Mouse (Mus musculus) hindbrain, embryonic 14.5 days (tissue): ENCODE data around the gene Gm609. TPM values are rescaled to one million over a fixed set of nuclear protein-coding genes. Genes with fewer than 3 reads are reported as not detected.

ENCODE experiments used
- ATAC-seq: fragments of 200-750 bp; cut with Nextera tagmentation; 2 replicates; pipeline ENCODE4 v1.8.0; 2017; ENCODE audit warnings: moderate number of reproducible peaks, mild to moderate bottlenecking, moderate TSS enrichment, moderate library complexity; ENCODE audit not compliant: low FRiP score
- DNase-seq: peaks from one replicate; pipeline ENCODE4 v3.0.0-alpha.2; 2015; ENCODE audit warnings: low spot score
- H3K27ac ChIP-seq: fragments of 300-500 bp; sonication (generic); 2 replicates; pipeline ENCODE4 v1.5.1; 2014; ENCODE audit warnings: mild to moderate bottlenecking, moderate library complexity
- H3K27me3 ChIP-seq: fragments of 300-500 bp; sonication (generic); 2 replicates; pipeline ENCODE4 v1.6.1; 2014; ENCODE audit warnings: mild to moderate bottlenecking, low read length, mixed read lengths; ENCODE audit not compliant: control insufficient read depth, insufficient read depth
- H3K36me3 ChIP-seq: fragments of 300-500 bp; sonication (generic); replicated peaks from 2 replicates; pipeline ENCODE4 v1.6.1; 2014; ENCODE audit not compliant: control insufficient read depth, insufficient read depth
- H3K4me1 ChIP-seq: fragments of 300-500 bp; sonication (generic); replicated peaks from 2 replicates; pipeline ENCODE4 v1.6.1; 2014; ENCODE audit warnings: antibody characterized with exemption, low read length, mixed read lengths; ENCODE audit not compliant: control insufficient read depth, insufficient read depth
- H3K4me2 ChIP-seq: fragments of 300-500 bp; sonication (generic); replicated peaks from 2 replicates; pipeline ENCODE4 v1.6.1; 2014; ENCODE audit warnings: mild to moderate bottlenecking, moderate library complexity
- H3K4me3 ChIP-seq: fragments of 300-500 bp; sonication (generic); replicated peaks from 2 replicates; pipeline ENCODE4 v1.5.1; 2014; ENCODE audit warnings: mild to moderate bottlenecking, low read length
- H3K9ac ChIP-seq: fragments of 300-500 bp; sonication (generic); 2 replicates; pipeline ENCODE4 v1.6.1; 2014
- H3K9me3 ChIP-seq: fragments of 300-500 bp; sonication (generic); 2 replicates; pipeline ENCODE4 v1.6.1; 2016; ENCODE audit warnings: low read length; ENCODE audit not compliant: control insufficient read depth
- WGBS: fragments of 180-500 bp; shearing (Covaris S2); extraction: QIAGEN DNeasy Blood & Tissue Kit; methylation state at CpG from one replicate; pipeline ENCODE4 v1.1.7; 2014; 5-methylcytosine and 5-hydroxymethylcytosine counted together
- polyA plus RNA-seq: library from polyadenylated mRNA; unstranded; fragments of >200 nt; fragmentation: Nextera tagmentation; extraction: Ambion mirVana; gene quantifications from 2 replicates; pipeline ENCODE4 v1.2.1, GENCODE M21; 2014

Gene Gm609
- polyA plus RNA-seq, 1 experiment from 2014 or later = not detected

GRCm38 (mm10) chr16:45369285-45369965 lies 123.3 kb downstream of the Gm609 start:
- no peaks in the 10 kb centered on the region for H3K27me3 ChIP-seq
- H3K27ac ChIP-seq = no peak overlapping the region
- 76% methylated on average over 4 of the region's 4 CpGs for WGBS
- no peak for DNase-seq
- H3K9me3 ChIP-seq = no peaks in the 10 kb centered on the region
- no peak overlapping the region for H3K9ac ChIP-seq
- no peaks in the 10 kb centered on the region for H3K4me1 ChIP-seq
- no peaks in the 10 kb centered on the region for H3K36me3 ChIP-seq
- no peak overlapping the region for H3K4me2 ChIP-seq
- H3K4me3 ChIP-seq = no peak overlapping the region
- no peak for ATAC-seq

DNA sequence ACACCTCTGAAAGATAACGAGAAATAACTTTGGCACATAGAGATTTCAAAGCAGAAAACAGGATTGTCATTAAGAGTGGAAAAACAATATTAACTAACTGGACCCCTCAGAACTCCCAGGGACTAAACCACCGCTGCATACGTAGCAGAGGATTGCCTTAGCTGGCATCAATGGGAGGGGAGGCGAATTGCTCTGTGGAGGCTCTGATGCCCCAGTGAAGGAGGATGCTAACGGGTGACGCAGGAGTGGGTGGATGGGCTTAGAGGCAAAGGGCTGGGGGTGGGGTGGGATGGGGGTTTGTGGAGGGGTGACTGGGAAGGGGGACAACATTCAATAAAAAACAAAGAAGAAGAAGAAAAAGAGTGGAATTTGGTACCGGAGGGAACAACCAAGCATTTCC lies 126.7 kb downstream of the Gm609 start:
- H3K9ac ChIP-seq = no peak overlapping the region
- no peaks in the 10 kb centered on the region for H3K27me3 ChIP-seq
- H3K4me1 ChIP-seq = no peaks in the 10 kb centered on the region
- DNase-seq = no peak
- no peaks in the 10 kb centered on the region for H3K9me3 ChIP-seq
- 80% methylated on average over 7 of the region's 7 CpGs for WGBS
- no peak overlapping the region for H3K4me3 ChIP-seq
- no peak for ATAC-seq
- no peak overlapping the region for H3K27ac ChIP-seq
- H3K36me3 ChIP-seq = no peaks in the 10 kb centered on the region
- no peak overlapping the region for H3K4me2 ChIP-seq

GRCm38 (mm10) chr16:45365353-45365752 lies 127.4 kb downstream of the Gm609 start:
- Histone ChIP-seq H3K4me3 (no peak overlapping the region), H3K4me1 (no peaks in the 10 kb centered on the region), H3K36me3 (no peaks in the 10 kb centered on the region), H3K27ac (no peak overlapping the region), H3K9me3 (no peaks in the 10 kb centered on the region), H3K9ac (no peak overlapping the region), H3K27me3 (no peaks in the 10 kb centered on the region), H3K4me2 (no peak overlapping the region)
- WGBS = 89% methylated on average over 9 of the region's 9 CpGs
- DNase-seq (no peak), ATAC-seq (no peak)

- no peak overlapping the region for H3K4me2 ChIP-seq
- no peaks in the 10 kb centered on the region for H3K9me3 ChIP-seq
- WGBS = 100% methylated on average over 1 of the region's 1 CpGs
- no peaks in the 10 kb centered on the region for H3K4me1 ChIP-seq
- no peak overlapping the region for H3K4me3 ChIP-seq
- DNase-seq (no peak), ATAC-seq (no peak)
- H3K27me3 ChIP-seq = no peaks in the 10 kb centered on the region
- H3K9ac ChIP-seq = no peak overlapping the region
- no peak overlapping the region for H3K27ac ChIP-seq
- H3K36me3 ChIP-seq = no peaks in the 10 kb centered on the region
These were observed 128.1 kb downstream of the Gm609 start for GRCm38 (mm10) chr16:45364627-45365026.

DNA sequence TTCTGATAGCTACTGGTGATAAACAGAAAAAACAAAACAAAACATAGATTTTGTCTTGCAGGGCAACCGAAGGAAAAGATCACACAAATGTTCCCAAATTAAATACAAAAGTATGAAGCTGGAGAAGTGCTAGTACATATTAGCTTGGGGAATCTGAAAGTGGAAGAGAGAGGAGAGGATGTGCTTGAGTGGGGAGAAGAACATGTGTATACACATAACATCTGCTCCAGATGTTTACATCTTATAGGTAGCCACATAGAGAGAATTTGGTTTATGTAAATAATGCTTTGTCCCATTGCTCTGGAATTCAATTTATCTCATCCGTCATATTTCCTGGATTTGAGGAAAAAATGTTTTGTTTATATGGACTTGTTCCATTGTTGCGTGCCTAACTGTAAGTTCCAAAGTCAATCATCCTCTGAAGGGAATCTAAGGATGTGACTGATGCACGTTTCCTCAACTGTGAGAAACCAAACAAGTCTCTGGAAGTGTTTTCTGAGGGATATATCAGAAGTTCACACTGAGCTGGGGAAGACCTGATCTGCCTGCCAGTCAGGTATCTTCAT lies 129.2 kb downstream of the Gm609 start:
- Histone ChIP-seq H3K27me3 (no peaks in the 10 kb centered on the region), H3K36me3 (no peaks in the 10 kb centered on the region), H3K4me2 (no peak overlapping the region), H3K4me3 (no peak overlapping the region), H3K27ac (no peak overlapping the region), H3K4me1 (no peaks in the 10 kb centered on the region), H3K9me3 (no peaks in the 10 kb centered on the region), H3K9ac (no peak overlapping the region)
- ATAC-seq (no peak), DNase-seq (no peak)
- 86% methylated on average over 4 of the region's 4 CpGs for WGBS

Other genes starting within 250 kb of the Gm609 start
- 356 and 413 TPM in 2 replicates for gene Cd200, start 83.9 kb downstream of the Gm609 start, polyA plus RNA-seq
- not detected in 2 replicates for gene Gm17783, start 39.1 kb upstream of the Gm609 start, polyA plus RNA-seq
- not detected in 2 replicates for gene Slc9c1, start 42.3 kb upstream of the Gm609 start, polyA plus RNA-seq
- 0.08 TPM in 1 of 2 replicates, not detected in the other for gene Gcsam, start 117.4 kb upstream of the Gm609 start, polyA plus RNA-seq
- gene BC016579, start 161.1 kb upstream of the Gm609 start, polyA plus RNA-seq = 0.09 TPM in 1 of 2 replicates, not detected in the other
- gene Tmprss7, start 200.7 kb upstream of the Gm609 start, polyA plus RNA-seq = 0.53 and 0.59 TPM in 2 replicates
- gene Tagln3, start 231.6 kb upstream of the Gm609 start, polyA plus RNA-seq = 457 and 485 TPM in 2 replicates
- gene Abhd10, start 250.0 kb upstream of the Gm609 start, polyA plus RNA-seq = 34.5 and 34.7 TPM in 2 replicates